Mouse (Mus musculus) spleen, postnatal 14 days (tissue): ENCODE results near the gene Tmem177.

ENCODE experiments used
- DNase-seq, 2 experiments: peaks; one replicate each; pipeline ENCODE4 v3.0.0; 2021 to 2022; ENCODE audit warnings: low spot score in 2 of 2

The Tmem177 gene

GRCm38 (mm10) chr1:119912953-119913814 is at the start of gene Tmem177:
TSS of gene Tmem177 (minus strand) at chr1:119913208.
- DNase-seq = peak; percentile 95 to 96

GRCm38 (mm10) chr1:119959920-119960319 is 46.9 kb upstream of the Tmem177 start:
- DNase-seq = no peak

- DNase-seq = no peak
Observed at GRCm38 (mm10) chr1:119959464-119959863, 46.5 kb upstream of the Tmem177 start.

GRCm38 (mm10) chr1:119957716-119958222 is 44.8 kb upstream of the Tmem177 start:
- DNase-seq = no peak

GRCm38 (mm10) chr1:119954680-119955079 is 41.7 kb upstream of the Tmem177 start:
- no peak for DNase-seq

GRCm38 (mm10) chr1:119953456-119953855 is 40.4 kb upstream of the Tmem177 start:
- no peak for DNase-seq

GRCm38 (mm10) chr1:119950086-119950485 is 37.1 kb upstream of the Tmem177 start:
- DNase-seq = no peak

GRCm38 (mm10) chr1:119936861-119937260 is 23.9 kb upstream of the Tmem177 start:
- no peak for DNase-seq

- DNase-seq = no peak
Observed at GRCm38 (mm10) chr1:119931421-119932150, 18.6 kb upstream of the Tmem177 start.

GRCm38 (mm10) chr1:119929715-119930114 is 16.7 kb upstream of the Tmem177 start:
- no peak for DNase-seq

GRCm38 (mm10) chr1:119919299-119919698 is 6.3 kb upstream of the Tmem177 start:
- no peak for DNase-seq

GRCm38 (mm10) chr1:119916823-119917371 is 3.9 kb upstream of the Tmem177 start:
- DNase-seq = no peak

- DNase-seq = no peak
Observed at GRCm38 (mm10) chr1:119907206-119907748, 5.7 kb downstream of the Tmem177 start.

- DNase-seq = no peak
Observed at GRCm38 (mm10) chr1:119903231-119903620, 9.8 kb downstream of the Tmem177 start.

- no peak for DNase-seq
Observed at GRCm38 (mm10) chr1:119902551-119903230, 10.3 kb downstream of the Tmem177 start.

- DNase-seq = no peak
Observed at GRCm38 (mm10) chr1:119899195-119900123, 13.5 kb downstream of the Tmem177 start.

GRCm38 (mm10) chr1:119894936-119895335 is 18.1 kb downstream of the Tmem177 start:
- DNase-seq = peak in 1 of 2 experiments; percentile 43

GRCm38 (mm10) chr1:119893600-119893999 is 19.4 kb downstream of the Tmem177 start:
- DNase-seq = no peak

GRCm38 (mm10) chr1:119892933-119893332 is 20.1 kb downstream of the Tmem177 start:
- no peak for DNase-seq

GRCm38 (mm10) chr1:119891865-119892264 is 21.1 kb downstream of the Tmem177 start:
- no peak for DNase-seq
